Mouse (Mus musculus) Patski (cell line): ENCODE results near the gene Pafah1b1. TPM values are rescaled to one million over a fixed set of nuclear protein-coding genes. Genes with fewer than 3 reads are reported as not detected.

Experiments
- ATAC-seq: fragments of 100-300 bp; one replicate; pipeline ENCODE4 v1.8.0; 2021
- CTCF ChIA-PET: fragments of 350-600 bp; sonication (Branson Sonifier 250); formaldehyde crosslinking; loops from one replicate; lab custom pipeline; 2022; ENCODE audit warnings: inconsistent platforms; lab: Charles Lee
- POLR2A ChIA-PET: fragments of 350-600 bp; sonication (Branson Sonifier 250); formaldehyde crosslinking; loops from one replicate; lab custom pipeline; 2022; ENCODE audit warnings: antibody characterized with exemption, inconsistent platforms; lab: Charles Lee
- DNase-seq: peaks from one replicate; pipeline ENCODE4 v3.0.0-alpha.2; 2011; ENCODE audit warnings: low read depth, low spot score
- H3K27me3 ChIP-seq: fragments of 371-371 bp; one replicate; pipeline ENCODE4 v1.5.1; 2021
- CTCF ChIP-seq: fragments of 100-300 bp; IDR thresholded peaks from one replicate; pipeline ENCODE4 v1.5.1; 2021
- in situ Hi-C: fragments of 300-500 bp; cut with MboI; formaldehyde crosslinking; loops from 3 replicates; pipeline ENCODE4 v1.11.1; 2018; ENCODE audit warnings: low pct_unique_long_range_greater_than_20kb, mixed read lengths
- polyA plus RNA-seq: library from polyadenylated mRNA; unstranded; gene quantifications from one replicate; pipeline ENCODE4 v1.2.3, GENCODE M21; 2021

Pafah1b1 gene
- polyA plus RNA-seq = 109 TPM

DNA sequence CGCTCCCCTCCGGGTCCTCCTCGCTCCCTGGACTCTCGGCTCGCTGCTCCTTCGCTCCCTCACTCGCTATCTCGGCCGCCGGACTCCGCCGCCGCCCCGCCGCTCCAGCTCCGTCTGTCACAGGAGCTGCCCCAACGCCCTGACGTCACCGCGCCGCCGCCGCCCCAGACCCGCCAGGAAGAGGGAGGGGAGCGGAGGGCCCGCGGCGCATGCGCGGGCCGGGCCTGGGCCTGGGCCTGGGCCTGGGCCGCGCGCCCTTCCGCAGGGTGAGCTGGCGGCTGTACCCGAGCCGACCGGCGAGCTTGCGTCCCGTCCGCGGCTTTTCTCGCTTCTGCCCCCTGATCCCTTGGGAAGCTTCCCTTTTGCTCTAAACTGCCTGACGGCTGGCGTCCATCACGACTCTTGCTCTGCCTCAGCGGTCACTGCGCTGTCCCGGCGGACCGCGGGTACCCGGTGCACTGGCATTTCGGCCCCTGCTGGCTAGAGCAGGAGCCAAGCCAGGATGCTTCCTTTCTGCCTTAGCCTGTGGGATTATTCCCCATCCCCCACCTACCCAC, at the start of gene Pafah1b1:
TSS of gene Pafah1b1 (minus strand) at position 436 of the 557 bp plus-strand sequence.
- H3K27me3 ChIP-seq = no peaks in the 10 kb centered on the region
- ATAC-seq (peak; percentile 90), DNase-seq (peak; percentile 54)
- CTCF ChIA-PET = interaction anchor here (1.4 kb wide), 1 partner anchor 90 kb away, joined by 3 read pairs; no protein-coding TSS in a partner anchor
- in situ Hi-C loops = no loop called here
- no peak for TF ChIP-seq CTCF
- POLR2A ChIA-PET = interaction anchor here (0.8 to 1.5 kb wide), 4 partner anchors 12 to 47 kb away, joined by 3 to 7 read pairs (median 4); partner anchors contain the start of gene Mettl16

GRCm38 (mm10) chr11:74772386-74772785, 47.9 kb upstream of the Pafah1b1 start:
- no peak for TF ChIP-seq CTCF
- ChIA-PET POLR2A (no interaction called here), CTCF (interaction anchor here (1.1 kb wide), 1 partner anchor 9 kb away, joined by 3 read pairs; no protein-coding TSS in a partner anchor)
- DNase-seq = no peak
- no peaks in the 10 kb centered on the region for H3K27me3 ChIP-seq
- in situ Hi-C loops = no loop called here
- ATAC-seq = no peak

- ChIA-PET CTCF (interaction anchor here (0.8 to 1.1 kb wide), 2 partner anchors 10 to 11 kb away, joined by 3 read pairs; no protein-coding TSS in a partner anchor), POLR2A (interaction anchor here (1.6 to 1.8 kb wide), 2 partner anchors 24 to 47 kb away, joined by 3 to 7 read pairs; partner anchors contain the start of gene Pafah1b1)
- in situ Hi-C loops = no loop called here
- no peaks in the 10 kb centered on the region for H3K27me3 ChIP-seq
- no peak for TF ChIP-seq CTCF
- ATAC-seq = no peak
- DNase-seq = no peak
Measured at GRCm38 (mm10) chr11:74771650-74772049, 47.2 kb upstream of the Pafah1b1 start.

- no peak for ATAC-seq
- ChIA-PET CTCF (interaction anchor here (0.8 to 1.1 kb wide), 2 partner anchors 10 to 12 kb away, joined by 3 read pairs; no protein-coding TSS in a partner anchor), POLR2A (interaction anchor here (1.6 to 1.8 kb wide), 2 partner anchors 24 to 47 kb away, joined by 3 to 7 read pairs; partner anchors contain the start of gene Pafah1b1)
- no peak for DNase-seq
- H3K27me3 ChIP-seq = no peaks in the 10 kb centered on the region
- no peak for TF ChIP-seq CTCF
- in situ Hi-C loops = no loop called here
Measured at GRCm38 (mm10) chr11:74771234-74771633, 46.8 kb upstream of the Pafah1b1 start.

DNA sequence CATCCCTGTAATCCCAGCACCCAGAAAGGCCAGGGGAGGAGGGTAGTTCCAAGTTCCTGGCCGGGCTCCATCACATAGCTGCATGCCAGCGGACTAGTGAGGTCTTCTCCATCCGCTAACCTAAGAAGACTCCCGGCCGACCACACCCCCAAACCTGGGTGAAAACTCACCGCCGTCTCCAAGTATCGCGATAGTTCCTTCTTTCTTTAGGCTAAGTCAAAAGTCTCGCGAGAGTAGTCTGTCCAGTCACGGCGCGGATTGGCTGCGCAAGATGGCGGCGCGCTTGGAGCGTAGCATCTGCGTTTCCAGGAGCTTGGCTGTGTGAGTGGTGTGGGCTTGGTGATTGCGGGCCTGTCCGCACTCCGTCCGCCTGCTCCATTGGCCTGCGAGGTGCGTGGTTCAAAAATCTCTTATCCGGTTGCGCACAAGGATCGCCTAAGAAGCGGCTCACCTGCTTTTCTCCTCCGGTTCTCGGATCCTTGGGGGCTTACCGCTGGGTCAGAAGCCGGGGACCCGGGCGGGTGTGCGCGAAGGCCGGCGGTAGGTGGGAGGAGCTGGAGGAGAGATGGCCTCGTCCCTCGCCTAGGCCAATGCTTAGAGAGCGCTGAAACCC, 46.2 kb upstream of the Pafah1b1 start, which contains the start of gene Mettl16:
TSS of gene Mettl16 (plus strand) at position 236 of the 613 bp plus-strand sequence.
- POLR2A ChIA-PET = interaction anchor here (1.6 to 1.8 kb wide), 2 partner anchors 23 to 46 kb away, joined by 3 to 7 read pairs; partner anchors contain the start of gene Pafah1b1

DNA sequence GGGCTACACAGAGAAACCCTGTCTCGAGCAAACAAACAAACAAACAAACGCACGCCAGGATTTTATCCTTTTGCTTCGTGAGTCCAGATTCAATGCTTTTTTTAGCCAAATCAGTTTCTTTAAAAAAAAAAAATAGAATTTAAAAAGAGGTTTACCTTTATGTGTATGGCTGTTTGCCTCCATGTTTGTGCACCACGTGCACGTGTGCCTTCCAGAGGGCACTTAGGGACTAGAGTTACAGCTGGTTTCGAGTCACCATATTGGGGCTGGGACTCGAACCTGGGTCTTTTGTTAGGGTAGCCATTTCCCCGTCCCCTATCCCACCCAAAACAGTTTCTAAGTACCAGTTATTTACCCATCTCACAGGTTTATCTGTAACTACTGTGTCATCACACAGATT, 45.6 kb upstream of the Pafah1b1 start:
- TF ChIP-seq CTCF = no peak
- in situ Hi-C loops = no loop called here
- POLR2A ChIA-PET = interaction anchor here (1.8 kb wide), 1 partner anchor 46 kb away, joined by 7 read pairs; the partner anchor contains the start of gene Pafah1b1
- ATAC-seq (no peak), DNase-seq (no peak)
- CTCF ChIA-PET = interaction anchor here (0.6 kb wide), 1 partner anchor 14 kb away, joined by 3 read pairs; no protein-coding TSS in a partner anchor
- no peaks in the 10 kb centered on the region for H3K27me3 ChIP-seq

More for the DNA sequence above, 46.2 kb upstream of the Pafah1b1 start, which contains the start of gene Mettl16:
- no peaks in the 10 kb centered on the region for H3K27me3 ChIP-seq
- ATAC-seq (peak; percentile 92), DNase-seq (peak; percentile 83)
- CTCF ChIA-PET = interaction anchor here (0.6 to 0.8 kb wide), 2 partner anchors 12 to 13 kb away, joined by 3 read pairs; no protein-coding TSS in a partner anchor
- in situ Hi-C loops = no loop called here
- TF ChIP-seq CTCF = no peak

- in situ Hi-C loops = no loop called here
- TF ChIP-seq CTCF = peak; percentile 58
- ChIA-PET POLR2A (no interaction called here), CTCF (interaction anchor here (1.2 to 1.9 kb wide), 2 partner anchors 15 to 47 kb away, joined by 3 to 4 read pairs; no protein-coding TSS in a partner anchor)
- no peaks in the 10 kb centered on the region for H3K27me3 ChIP-seq
- no peak for DNase-seq
- no peak for ATAC-seq
Measured at GRCm38 (mm10) chr11:74768045-74768444, 43.6 kb upstream of the Pafah1b1 start.

- CTCF ChIA-PET = interaction anchor here (1.2 to 1.9 kb wide), 2 partner anchors 15 to 47 kb away, joined by 3 to 4 read pairs; no protein-coding TSS in a partner anchor
- DNase-seq (no peak), ATAC-seq (no peak)
Measured at GRCm38 (mm10) chr11:74767469-74767868, 43.0 kb upstream of the Pafah1b1 start.

DNA sequence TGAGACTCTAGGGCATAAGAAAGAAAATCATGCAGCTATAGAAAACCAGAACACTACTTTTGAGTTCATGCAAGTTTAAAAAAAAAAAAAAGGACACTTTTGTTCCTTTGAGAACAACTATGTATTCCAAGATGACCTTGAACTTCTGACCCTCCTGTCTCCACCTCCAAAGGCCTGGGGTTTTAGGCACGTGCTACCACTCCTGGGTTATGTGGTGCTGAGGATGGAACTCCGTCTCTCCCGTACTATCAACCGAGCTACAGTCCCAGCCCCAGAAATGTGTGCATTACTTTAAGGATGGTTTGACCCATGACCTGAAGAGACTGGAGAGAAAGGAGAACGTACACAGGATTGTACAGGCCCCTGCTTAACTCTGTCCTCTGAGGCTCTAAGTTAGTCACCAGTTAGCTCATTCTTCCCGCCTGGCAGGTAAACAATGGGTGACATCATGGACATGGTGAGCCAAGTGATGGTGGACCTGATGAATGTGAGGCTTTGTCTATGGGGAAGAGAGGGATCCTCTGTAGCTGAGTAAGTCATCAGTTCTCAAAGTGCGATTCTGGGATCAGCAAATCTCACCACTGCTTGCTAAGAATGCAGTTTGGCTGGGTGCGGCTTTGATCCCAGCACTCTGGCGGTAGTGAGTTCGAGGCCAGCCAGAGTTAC, 39.6 kb upstream of the Pafah1b1 start:
- ChIA-PET CTCF (interaction anchor here (1.3 kb wide), 2 partner anchors 10 kb away, joined by 3 to 4 read pairs; no protein-coding TSS in a partner anchor), POLR2A (interaction anchor here (0.6 to 1.4 kb wide), 3 partner anchors 39 to 1552 kb away, joined by 3 read pairs; partner anchors contain the start of gene Pafah1b1)
- ATAC-seq (no peak), DNase-seq (peak; percentile 30)
- TF ChIP-seq CTCF = no peak
- in situ Hi-C loops = no loop called here
- H3K27me3 ChIP-seq = no peaks in the 10 kb centered on the region

More at GRCm38 (mm10) chr11:74767469-74767868, 43.0 kb upstream of the Pafah1b1 start:
- POLR2A ChIA-PET = no interaction called here
- TF ChIP-seq CTCF = no peak
- no peaks in the 10 kb centered on the region for H3K27me3 ChIP-seq
- in situ Hi-C loops = no loop called here
